Mouse (Mus musculus) cerebellum, adult 8-10 months (tissue): ENCODE data around the gene Focad.

Experiments used
- DNase-seq: peaks from one replicate; pipeline ENCODE4 v3.0.0; 2022

Focad gene

DNA sequence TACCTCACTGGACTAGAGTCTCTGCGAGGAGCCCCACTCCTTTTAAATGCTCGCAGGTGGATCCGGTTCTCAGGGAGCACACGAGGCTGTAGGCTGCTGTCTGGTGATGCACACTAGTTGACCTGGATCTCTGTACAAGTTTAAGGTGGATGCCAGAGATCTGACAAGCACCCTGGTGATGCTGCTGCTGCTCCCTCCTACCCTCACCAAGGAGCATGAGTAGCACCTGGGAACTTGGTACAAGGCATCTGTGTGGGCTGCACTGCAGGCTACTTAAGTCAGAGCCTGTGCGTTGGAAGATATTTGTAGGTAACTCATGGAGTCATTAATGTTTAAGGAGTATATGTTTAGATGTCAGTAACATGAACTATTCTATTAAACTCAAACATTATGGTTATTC lies 62.5 kb downstream of the Focad start:
- DNase-seq, result no peak

DNA sequence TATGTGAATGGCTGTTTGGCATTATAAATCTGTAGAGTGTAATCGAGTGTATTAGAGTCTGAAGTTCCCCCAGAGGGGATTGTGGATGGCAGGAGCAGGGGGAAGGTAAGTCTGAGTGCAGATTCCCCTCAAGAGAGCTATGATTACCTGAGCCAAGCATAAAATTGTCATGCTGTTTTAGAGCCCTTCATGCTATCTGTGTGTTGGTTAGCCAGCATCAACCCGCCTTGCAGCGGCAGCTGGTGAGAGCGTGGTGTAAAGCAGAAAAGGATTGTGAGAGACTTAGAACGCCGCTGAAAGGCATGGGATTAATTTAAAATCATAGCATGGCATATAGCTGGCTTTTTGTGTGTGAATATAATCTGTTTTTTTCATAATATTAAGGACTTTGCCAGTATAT lies 63.2 kb downstream of the Focad start:
- no peak for DNase-seq

DNA sequence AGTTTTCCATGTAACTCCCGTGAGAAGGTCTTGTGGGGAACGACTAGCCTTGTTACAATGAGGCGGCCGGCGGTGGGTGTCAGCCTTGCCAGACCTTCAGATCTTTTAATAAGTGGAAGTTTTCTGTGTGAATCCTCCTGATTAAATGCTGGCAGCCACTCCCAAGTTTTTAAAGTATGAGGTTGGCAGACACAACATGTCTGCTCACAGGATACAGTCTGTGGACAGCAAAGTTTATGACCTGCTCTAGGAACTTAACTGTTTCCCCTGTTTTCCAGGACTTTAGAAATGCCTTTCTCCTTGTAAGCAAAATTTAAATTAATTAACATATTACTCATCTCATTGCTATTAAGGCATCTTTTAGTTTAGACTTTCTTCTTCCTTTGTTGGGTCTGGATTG lies 64.8 kb downstream of the Focad start:
- DNase-seq, result no peak

DNA sequence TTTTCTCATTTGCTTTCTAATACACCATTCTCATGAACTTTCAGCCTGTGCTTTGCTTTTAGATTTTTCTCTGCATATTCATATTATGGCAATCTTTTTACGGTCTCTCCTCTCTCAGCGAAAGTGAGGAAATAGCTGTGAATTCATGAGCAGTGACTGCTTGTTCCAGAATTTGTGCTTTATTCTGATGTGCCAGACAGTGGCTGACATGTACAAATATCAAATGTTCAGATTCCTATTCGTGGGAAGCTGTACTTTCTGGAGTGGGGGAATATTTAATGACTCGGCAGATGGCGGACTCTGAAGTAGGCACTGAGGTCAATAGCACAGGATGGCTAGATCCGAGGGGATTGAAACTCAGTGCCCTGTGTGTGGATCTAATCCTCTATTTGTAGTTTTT lies 65.3 kb downstream of the Focad start:
- no peak for DNase-seq

DNA sequence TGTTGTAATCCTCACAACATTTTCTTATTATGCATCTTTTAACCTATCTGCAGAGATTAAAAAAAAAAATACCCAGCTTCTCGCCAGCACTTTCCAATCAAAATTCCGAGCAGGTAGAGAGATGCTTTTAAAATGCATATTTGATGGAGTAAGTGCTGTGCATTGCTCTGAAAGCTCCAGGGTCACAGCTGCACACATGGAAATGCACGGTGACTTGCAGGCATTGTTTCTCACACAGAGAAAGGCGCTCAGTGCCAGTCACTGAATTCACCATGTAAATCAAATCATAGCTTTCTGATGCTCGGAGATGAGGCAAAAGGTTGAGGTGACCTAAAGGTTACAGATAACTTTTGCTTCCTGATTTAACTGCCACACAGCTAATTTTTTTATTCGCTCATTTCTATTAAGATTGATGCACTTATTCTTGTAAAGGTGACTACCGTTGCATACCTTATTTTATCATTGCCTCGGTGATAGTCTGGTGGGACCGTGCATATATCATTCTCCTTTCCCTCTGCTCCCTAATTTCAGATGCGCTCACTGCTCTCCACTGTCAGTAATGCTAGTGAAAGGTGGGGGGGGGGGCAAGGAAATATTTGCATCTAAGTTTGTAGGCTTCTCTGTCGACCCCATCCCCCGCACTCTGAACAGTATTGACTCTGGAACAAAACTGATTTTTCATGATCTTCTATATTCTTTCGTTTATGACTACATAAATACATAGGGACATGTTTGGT lies 69.2 kb downstream of the Focad start:
- DNase-seq, result no peak

DNA sequence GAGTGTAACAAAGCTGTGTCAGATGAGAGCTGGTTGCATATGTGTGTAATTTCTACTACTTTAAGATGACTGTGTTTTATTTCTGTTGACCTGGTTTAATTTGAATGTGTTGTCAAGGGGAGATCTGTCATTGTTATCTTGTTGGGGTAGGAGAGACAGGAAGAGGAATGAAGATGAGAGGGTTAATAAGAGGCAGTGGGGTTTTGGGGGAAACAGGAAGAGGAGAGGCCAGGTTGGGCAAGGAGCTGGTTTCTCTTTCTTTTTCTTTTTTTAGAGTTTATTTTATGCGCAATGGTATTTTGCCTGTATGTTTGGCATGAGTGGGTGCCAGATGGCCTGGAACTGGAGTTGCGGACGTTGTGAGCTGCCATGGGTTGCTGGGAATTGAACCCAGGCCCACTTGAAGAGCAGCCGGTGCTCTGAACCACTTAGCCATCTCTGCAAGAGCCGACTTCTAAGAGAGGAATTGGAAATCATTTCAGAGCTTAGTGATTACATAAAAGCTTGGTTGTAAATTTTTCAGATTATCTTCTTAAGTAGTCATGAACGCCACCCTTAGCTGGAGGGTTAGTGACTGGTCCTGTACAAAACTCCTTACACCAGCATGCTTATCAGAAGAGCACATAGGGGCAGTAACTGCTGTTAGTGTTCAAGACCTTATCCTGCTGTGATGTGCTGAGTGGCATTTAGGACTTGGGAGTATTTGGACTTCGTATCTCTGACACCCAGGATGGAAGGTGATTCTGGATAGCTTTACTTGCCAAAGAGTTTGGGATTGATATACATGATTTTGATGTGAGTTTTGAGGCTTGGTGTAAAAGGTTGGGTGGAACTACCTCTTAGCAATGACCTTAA lies 72.8 kb downstream of the Focad start:
- peak; percentile 32 for DNase-seq

DNA sequence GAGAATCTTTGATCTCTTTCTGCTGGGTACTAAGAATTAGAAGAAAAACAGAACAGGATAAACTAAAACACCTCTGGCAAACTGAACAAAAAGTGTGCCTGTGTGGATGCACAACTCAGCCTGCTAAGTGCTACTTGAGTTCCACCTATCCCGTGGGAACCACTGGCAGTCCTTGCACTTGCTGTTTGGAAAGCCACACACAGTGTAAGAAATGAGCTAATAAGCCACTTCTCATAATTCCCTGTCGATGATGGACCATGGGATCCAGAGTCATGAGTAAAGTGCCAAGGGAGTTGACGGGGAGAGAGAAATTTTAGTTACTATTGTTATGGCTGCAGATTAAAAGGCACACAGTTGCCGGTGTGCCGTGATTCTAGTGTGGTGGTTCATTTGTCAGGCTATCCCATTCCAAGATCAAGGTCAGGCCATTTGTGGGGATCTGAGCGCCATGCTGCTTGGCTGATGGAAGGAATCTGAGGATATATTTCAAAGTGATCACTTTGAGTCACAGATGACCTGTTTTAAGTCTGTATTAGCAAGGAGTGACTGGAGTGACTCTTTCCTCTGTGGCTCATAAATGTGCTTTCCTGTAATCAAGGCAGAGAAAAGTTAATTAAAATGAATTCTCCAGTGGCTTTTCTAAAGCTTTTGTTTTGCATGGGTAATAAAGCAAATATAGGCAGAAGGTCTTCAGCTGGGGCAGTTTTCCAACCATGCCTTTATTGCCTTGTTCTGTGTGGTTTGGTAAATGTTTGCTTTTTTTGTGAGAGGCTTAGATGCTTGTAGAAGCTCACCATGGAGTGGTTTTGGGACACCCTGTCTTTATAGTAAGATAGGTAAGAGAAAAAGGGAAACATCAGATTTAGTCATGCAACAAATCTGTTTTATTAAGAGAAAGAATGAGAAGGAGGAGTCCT lies 80.9 kb downstream of the Focad start:
- no peak for DNase-seq

DNA sequence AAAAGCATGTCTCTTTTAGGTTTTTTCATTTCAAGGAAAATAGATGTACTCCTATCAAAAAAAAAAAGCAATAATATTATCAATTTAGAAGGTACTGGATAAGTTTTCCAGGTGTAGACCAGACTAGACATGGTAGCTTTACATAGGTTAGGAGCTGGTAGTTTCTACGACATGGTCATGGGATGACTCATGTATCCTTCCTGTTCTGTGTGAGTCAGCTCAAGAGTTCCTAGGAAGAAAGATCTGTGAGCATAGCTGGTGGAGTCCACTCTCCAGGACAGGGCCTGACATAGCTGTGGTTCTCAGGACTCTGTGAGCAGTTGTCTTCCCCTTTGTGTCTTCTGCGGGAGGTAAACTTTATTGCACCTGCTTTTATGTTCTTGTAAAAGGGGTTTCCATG lies 84.9 kb downstream of the Focad start:
- DNase-seq, result no peak

DNA sequence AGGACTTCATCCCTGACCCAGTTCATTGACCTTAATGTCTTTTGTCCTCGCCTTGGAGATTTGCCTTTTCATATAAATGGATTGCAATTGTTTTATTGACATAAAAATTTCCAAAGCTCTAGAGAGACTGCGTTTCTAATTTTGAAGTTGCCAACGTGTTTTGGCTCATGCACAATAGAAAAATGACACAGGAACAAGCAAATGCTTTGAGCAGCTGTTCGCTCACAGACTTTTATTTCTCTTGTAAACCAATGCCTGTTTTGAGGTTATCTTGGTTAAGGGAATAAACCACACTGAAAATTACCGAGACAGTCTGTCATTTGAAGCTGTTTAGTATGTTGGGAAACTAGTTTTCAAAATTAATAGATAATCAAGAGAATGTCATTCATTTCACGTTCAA lies 89.9 kb downstream of the Focad start:
- no peak for DNase-seq

DNA sequence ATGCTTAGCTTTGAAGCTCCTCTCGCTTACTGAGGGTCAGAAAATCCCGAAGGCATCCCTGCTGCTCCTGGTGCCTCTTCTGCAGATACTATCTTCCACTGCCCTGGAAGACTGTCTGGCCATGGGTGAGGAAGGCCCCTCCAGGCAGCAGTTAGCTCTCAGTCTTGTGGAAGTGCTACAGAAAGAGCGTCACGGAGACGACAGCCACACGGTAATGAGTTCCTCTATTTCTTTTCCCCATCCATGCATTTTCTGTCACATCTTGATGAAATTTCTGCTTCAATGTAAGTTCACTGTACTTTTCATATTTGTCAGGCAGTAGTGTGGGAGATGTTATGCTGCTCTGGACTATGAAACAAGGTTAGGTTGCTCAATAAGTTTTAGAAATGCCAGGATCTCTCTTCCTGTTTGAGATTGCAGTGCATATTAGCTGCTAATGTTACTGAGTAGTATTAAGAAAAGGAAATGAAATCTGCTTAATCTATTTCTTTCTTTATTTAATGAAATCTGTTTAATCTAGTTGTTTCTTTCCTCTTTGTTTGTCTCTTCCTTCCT lies 91.5 kb downstream of the Focad start:
- DNase-seq, result no peak

DNA sequence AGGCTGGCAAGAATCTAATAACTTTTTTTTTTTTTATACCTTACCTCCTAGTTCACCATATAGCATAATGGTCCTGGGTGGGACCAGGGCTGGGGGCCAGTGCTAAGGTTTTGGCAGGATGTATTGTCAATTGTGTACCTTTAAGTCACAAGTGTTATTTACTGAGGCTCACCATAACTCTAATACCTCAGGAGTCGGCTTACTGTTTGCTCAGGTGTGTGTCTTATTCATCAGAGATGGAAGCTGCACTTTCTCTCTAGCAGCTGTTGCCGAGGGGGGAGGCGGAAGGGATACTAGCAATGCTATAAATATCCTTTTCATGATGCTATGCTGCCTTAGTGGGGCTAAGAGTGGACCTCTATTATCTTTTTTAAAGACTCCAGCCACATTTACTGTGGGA lies 93.2 kb downstream of the Focad start:
- no peak for DNase-seq

DNA sequence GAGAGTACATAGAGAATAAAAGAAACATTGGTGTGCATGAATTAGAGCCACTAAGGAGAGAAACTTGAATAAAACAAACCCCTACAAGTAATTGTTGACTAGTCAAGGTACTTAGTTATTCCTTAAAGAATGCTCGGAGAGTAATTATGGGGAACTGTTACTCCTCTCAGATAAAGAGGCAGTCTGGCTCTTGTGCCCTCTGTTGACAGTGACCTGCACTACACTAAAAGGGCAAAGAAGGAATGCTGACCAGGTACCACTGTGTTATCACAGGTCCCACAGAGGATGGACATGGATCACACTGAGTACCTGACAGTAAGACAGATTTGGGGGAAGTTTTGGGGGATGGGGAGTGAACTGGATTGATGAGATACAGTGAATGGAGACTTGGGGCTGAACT lies 95.1 kb downstream of the Focad start:
- no peak for DNase-seq

DNA sequence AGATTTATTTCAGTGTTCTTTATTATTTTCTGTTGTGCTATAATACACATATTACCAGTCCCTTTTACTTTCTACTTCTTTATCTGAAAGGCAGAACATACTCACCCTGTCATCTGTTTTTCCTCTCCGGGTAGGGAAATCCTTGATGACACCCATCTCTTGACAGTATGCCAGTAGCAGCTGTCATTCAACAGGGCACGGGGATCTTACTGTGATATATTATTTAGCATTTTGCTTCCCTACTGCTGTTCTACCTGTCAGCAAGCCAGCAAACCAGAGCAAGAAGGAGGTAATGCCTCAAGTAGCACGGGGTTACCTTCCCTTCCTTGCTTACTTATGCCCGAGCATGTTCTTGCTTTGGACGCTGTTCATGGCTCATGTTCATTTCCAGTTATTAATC lies 99.8 kb downstream of the Focad start:
- no peak for DNase-seq

DNA sequence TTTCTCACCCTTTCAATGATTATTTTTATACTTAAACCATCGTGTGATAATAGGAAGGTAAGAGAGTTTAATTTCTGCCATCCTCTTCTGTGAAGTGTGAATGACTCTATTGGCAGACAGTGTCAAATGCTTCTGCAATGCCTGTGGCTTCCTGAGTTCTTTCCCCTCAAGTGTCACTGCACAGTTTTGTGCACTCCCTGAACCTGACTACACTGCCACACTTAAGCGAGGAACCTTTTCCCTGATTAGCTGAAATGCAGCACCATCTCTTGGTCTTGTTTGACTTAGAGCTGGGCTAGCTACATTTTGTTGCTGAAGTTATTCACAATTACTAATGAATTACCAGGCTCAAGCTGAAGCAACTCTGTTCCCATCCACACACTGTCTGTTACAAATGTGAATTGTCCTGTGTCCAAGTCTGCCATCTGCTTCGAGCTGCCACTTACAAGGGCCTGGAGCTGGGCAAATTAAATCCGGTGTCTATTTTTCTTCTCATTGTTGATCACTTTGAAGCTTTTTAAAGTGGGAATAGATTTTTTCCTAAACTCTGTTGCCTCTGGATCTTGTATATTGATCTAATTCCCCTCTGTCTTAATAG lies 101.6 kb downstream of the Focad start:
- DNase-seq, result peak; percentile 74

DNA sequence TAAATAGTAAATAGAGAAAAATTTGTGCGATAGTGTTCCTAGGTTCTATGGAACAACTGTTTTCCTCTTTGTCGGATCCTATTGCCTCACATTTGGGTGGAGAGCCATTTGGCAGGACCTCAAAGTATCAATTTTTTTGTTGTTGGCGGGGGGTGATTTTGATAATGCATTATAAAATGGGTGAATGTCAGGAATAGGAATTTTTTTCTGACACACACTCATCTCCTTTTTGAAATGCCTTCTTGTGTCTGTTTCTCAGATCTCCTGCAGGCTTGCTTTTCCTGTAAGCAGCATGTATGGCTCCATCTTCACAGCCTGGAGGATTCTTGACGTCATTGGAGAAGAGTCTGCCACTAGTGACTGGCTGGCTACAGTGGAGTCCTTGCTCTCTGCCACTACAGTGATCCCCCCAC lies 102.1 kb downstream of the Focad start:
- peak; percentile 65 for DNase-seq

DNA sequence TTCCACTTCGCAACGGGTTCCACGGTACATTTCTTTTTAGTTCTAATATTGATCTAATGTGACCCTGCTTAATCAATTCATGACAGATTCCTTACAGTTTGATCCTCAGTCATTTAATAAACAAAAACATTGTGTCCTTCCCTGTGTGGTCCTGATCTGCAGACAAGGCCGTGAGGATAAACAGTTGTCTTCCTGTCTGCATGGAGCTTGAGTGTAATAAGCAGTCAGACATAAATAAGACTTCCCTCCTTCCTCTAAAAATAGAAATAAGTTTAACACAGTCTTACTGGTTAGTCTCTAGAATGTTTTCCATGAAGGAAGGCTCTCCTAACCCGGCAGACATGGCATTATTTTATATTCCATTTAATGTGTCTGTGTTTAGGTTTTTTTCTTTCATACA lies 102.8 kb downstream of the Focad start:
- DNase-seq, result no peak

DNA sequence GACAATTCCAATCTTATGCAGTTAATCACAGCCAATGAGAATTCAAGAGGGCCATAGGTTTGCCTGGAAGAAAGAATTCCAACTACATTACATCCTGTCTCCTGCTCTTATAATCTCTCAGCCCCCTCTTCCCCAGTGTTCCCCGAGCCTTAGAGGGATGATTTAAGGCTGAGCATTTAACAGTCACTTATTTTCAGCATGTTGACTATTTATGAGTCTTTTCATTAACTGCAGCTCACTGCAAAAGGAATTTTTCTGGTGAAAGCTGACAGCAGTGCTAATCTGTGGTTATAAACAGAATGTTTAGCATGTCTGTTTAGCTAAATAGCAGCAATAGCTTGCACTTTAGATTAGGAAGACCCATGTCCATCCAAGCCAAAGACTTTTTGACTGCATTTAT lies 104.8 kb downstream of the Focad start:
- DNase-seq, result no peak

DNA sequence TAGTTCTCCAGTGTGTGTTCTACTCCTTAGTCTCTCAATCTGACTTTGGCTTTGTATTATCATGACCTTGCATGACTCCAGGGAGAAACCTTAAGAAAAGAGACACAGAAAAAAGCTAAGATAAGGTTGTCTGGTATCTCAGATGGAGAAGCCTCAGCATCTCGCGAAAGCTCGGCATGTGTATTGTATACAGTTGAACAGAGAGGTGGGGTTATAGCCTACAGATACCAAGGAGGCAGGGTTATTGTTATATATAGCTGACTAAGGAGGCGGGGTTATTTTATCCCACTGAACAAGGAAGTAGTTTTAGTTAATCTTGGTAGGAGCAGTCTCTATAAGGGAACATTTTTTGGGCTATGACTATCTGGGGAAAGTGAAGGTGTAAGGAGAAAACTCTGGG lies 106.6 kb downstream of the Focad start:
- no peak for DNase-seq

DNA sequence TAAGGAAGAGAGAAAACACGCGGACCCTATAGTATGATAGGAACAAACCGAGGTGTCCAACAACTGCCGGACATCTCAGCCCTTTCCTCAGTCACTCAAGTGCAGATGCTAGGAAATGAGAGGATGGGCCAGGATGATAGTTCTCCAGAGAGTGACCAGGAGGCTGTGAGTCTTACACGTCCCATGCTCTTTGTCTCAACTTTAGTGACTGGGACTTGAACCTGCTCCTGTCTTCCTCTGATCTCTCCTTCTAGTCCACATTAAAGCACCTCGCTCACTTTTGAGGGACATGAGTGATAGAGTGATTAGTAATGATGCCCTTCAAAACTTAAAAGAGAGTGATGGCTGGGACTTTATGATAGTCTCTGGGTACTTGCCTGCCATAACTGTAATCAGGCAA lies 114.2 kb downstream of the Focad start:
- DNase-seq, result no peak

DNA sequence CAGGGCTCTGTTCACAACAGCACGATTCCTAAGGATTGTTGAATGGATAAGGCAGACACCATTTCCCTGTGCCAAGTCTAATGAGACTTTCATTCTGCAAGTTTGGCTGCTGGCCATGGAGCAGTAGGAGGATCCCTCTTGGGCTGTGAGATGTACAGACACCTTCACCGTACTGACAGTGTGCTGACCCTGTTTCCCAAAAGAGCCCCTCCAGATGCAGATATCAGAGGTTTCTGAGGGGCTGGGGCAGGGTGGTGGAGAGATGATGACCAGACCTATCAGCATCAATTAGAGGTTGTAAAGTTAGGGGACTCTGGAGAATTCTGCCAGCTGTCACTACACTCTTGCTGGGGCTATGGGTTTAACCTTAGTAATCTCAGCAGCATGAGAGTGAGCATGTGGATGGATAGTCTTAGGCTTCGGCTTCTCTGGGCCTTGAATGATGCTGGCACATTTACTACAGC lies 115.0 kb downstream of the Focad start:
- peak; percentile 44 for DNase-seq

DNA sequence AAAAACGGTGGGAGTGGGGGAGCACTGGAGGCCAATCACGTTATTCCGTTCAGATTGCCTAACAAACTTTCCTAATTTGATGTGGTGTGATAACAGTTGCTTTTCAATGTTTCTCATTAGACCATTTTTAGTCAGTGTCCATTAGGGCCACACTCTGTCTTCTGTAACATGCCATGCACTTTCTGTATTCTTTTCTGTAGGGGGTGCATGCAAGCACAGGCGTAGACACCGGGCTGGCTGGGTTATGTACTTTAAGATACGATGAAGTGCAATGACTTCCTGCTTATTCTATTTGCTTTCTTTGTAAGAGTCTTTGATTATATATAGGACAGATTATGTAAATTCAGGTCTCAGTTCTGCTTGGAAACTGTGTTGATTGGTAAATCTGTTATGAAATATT lies 116.2 kb downstream of the Focad start:
- no peak for DNase-seq

DNA sequence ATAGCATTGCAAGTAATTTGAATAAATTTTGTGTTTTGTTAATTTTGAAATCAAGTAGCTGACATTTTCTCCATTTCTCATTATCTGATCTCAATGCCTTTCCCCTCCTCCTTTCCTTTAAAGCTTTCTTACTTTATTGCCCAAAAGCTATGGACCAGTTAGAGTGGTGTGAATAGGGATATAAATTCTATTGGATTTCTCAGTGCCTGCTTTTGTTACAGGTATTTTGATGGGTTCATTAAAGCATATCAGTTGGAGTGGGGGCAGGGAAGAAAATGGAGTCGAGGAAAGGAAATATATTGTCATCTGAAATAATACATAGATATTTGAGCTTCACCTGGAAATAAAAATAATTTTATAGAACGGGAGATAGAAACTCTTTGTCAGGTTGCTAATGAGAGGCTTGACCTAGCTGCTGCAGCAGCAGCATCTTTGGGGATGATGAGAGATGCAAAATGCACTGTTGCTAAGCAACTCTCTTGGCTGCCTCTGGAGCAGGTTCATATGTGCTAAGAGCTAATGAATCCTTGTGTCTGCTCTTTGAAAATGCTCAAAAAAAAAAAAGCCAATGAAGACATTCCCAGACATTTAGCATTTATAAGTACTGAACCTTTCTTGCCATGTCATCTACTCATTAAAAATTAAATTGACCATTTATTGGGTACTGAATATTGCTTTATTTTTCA lies 116.9 kb downstream of the Focad start:
- no peak for DNase-seq
